Mouse (Mus musculus): Measurements from ENCODE around the gene Runx1.

The Runx1 gene

GRCm38 (mm10) chr16:92793741-92794140 is 32.2 kb downstream of the Runx1 start:
- DNase-seq (ENCODE audit: low spot score), result no peak

GRCm38 (mm10) chr16:92792905-92793304 is 33.0 kb downstream of the Runx1 start:
- no peak for DNase-seq (ENCODE audit: low spot score)

- no peak for DNase-seq (ENCODE audit: low spot score)
These were observed 35.3 kb downstream of the Runx1 start for GRCm38 (mm10) chr16:92790601-92791000.

GRCm38 (mm10) chr16:92789840-92790239 is 36.1 kb downstream of the Runx1 start:
- DNase-seq (ENCODE audit: low spot score), result no peak

GRCm38 (mm10) chr16:92788446-92788845 is 37.5 kb downstream of the Runx1 start:
- no peak for DNase-seq (ENCODE audit: low spot score)

GRCm38 (mm10) chr16:92786883-92787321 is 39.0 kb downstream of the Runx1 start:
- no peak for DNase-seq (ENCODE audit: low spot score)

GRCm38 (mm10) chr16:92786276-92786882 is 39.6 kb downstream of the Runx1 start:
- no peak for DNase-seq (ENCODE audit: low spot score)

GRCm38 (mm10) chr16:92783651-92784131 is 42.3 kb downstream of the Runx1 start:
- DNase-seq (ENCODE audit: low spot score), result no peak

GRCm38 (mm10) chr16:92782408-92782807 is 43.5 kb downstream of the Runx1 start:
- no peak for DNase-seq (ENCODE audit: low spot score)

- peak; percentile 22 for DNase-seq (ENCODE audit: low spot score)
These were observed 46.0 kb downstream of the Runx1 start for GRCm38 (mm10) chr16:92779896-92780435.

- DNase-seq (ENCODE audit: low spot score), result no peak
These were observed 46.8 kb downstream of the Runx1 start for GRCm38 (mm10) chr16:92779175-92779574.

GRCm38 (mm10) chr16:92778096-92778780 is 47.7 kb downstream of the Runx1 start:
- no peak for DNase-seq (ENCODE audit: low spot score)

GRCm38 (mm10) chr16:92767862-92768261 is 58.1 kb downstream of the Runx1 start:
- no peak for DNase-seq (ENCODE audit: low spot score)

GRCm38 (mm10) chr16:92767423-92767822 is 58.5 kb downstream of the Runx1 start:
- no peak for DNase-seq (ENCODE audit: low spot score)

GRCm38 (mm10) chr16:92764741-92765396 is 61.1 kb downstream of the Runx1 start:
- DNase-seq (ENCODE audit: low spot score), result no peak

GRCm38 (mm10) chr16:92763666-92764065 is 62.3 kb downstream of the Runx1 start:
- DNase-seq (ENCODE audit: low spot score), result no peak

- no peak for DNase-seq (ENCODE audit: low spot score)
These were observed 63.9 kb downstream of the Runx1 start for GRCm38 (mm10) chr16:92761968-92762521.

- DNase-seq (ENCODE audit: low spot score), result no peak
These were observed 65.9 kb downstream of the Runx1 start for GRCm38 (mm10) chr16:92760091-92760490.

- DNase-seq (ENCODE audit: low spot score), result no peak
These were observed 68.4 kb downstream of the Runx1 start for GRCm38 (mm10) chr16:92757564-92757963.

GRCm38 (mm10) chr16:92753944-92754343 is 72.0 kb downstream of the Runx1 start:
- no peak for DNase-seq (ENCODE audit: low spot score)

GRCm38 (mm10) chr16:92753139-92753538 is 72.8 kb downstream of the Runx1 start:
- DNase-seq (ENCODE audit: low spot score), result no peak

GRCm38 (mm10) chr16:92748272-92748671 is 77.7 kb downstream of the Runx1 start:
- no peak for DNase-seq (ENCODE audit: low spot score)

Data from ovary, adult 18-20 months (tissue).